Mouse (Mus musculus): ENCODE data around the gene Nrl.

The Nrl gene

DNA sequence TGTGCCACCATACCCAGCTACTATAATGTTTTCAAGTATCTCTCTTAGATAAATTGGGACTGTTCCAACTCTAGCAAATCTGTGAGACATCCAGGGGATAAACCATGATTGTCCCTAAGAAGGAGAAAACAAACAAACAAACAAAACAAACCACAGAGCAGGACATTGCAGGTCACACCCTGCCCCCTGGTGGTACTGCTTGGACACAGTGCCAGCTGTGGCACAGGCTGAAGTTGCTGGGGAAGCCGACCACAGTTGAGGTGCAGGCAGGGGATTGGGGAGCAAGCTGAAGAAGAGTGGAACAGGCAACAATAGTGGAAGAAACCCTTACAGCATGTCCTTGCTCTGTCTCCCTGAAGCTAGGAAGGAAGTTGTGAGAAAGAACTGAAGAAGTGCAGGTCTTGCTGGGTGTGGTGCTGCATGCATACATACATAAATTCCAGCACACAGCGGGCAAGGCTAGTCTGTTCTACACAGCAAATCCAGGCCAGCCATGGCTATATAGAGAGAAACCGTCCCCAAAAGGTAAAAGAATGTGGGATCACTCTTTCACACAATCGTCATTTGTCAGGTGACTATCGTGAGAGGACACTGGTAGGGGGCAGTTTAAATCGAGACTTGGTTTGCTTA, 11.4 kb upstream of the Nrl start:
- peak in 1 of 2 experiments; percentile 28 for DNase-seq (ENCODE audit: low spot score in 2 of 2)

DNA sequence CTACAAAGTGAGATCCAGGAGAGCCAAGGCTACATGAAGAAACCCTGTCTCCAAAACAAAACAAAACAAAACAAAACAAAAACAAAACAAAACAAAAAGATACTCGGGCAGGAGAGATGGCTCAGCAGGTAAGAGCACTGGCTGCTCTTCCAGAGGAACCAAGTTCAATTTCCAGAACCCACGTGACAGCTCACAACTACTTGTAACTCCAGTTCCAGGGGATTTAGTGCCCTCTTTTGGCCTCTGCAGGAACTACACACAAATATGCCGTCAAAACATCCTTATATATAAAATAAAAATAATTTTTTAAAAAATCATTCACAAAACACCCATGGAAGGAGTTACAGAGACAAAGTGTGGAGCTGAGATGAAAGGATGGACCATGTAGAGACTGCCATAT, 3.2 kb upstream of the Nrl start:
- DNase-seq (ENCODE audit: low spot score in 2 of 2) = peak in 1 of 2 experiments; percentile 41

DNA sequence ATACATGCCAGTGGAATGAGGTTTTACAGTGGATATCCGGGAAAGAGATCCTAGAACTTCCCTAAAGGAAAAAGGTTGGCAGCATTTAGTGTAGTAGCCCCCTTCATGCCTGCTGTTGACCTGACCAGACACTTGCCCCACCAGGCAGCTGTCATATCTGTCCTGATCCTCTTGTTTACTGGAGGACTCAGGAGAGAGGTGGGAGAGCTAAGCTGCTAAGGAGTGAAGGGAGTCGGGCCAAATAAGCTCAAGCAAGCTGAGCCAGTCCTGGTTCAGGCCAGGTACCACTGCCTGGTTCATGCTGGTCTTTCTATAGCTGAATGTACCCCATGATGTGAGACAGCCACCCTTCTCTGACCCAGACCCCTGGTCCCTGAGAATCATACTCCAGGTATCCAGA, 1.9 kb upstream of the Nrl start:
- DNase-seq (ENCODE audit: low spot score in 2 of 2) = no peak

DNA sequence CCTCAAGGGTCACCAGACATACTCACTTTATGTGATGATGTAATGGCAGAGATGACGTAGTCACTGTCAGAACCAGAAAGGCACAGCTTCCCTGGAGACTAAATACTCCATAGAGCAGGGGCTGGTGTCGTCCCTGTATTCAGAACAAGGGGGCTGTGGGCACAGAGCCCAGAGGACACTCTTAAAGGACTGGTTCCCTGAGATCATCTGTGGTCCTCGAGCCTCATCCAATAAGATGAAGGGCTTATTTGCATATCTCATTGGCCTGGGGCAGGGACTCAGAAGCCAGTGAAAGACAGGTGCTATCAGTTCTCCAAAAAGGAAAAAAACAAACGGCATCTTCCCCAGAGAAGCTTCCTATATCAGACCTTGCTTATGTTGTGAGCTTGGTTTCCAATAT, 719 bp downstream of the Nrl start:
- DNase-seq (ENCODE audit: low spot score in 2 of 2) = no peak

DNA sequence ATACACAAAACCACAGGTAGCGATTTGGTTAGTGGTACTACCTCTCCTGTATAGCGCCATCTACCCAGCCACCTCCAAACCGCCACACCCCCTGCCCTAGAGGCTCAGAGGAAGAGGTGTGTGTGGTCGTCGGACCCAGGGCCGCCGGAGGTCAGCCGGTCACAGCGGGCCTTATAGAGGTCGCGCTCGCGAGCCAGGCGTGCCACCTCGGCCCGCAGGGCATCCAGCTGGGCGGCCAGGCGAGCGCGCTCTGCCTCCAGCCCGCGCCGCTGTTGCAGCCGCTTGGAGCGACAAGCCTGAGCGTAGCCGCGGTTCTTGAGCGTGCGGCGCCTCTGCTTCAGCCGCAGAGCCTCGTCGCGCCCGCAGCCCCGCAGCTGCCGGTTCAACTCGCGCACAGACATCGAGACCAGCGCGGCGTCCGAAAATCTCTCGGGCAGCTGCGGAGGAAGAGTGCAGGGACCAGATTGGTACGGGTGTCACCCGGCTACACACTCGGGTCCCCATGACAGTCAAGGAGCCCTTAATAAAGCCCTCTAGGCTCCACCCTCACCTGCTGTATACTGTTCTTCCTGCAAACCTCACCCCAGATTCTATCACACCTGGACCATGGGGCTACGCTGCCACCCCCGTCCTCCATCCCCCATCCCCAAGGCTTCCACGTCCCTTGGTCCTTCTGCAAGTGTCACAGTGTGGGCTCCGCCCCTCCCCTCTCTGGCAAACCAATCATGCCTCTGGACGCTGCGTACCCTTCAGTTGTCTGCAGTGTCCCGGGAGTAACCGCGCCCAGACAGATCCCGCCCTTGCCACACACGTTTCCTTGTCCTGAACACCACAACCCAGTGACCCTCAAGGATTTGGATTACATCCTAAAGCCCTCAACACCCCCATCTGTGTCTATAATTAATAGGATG, 4.1 kb downstream of the Nrl start:
- peak; percentile 49 to 50 for DNase-seq (ENCODE audit: low spot score in 2 of 2)

DNA sequence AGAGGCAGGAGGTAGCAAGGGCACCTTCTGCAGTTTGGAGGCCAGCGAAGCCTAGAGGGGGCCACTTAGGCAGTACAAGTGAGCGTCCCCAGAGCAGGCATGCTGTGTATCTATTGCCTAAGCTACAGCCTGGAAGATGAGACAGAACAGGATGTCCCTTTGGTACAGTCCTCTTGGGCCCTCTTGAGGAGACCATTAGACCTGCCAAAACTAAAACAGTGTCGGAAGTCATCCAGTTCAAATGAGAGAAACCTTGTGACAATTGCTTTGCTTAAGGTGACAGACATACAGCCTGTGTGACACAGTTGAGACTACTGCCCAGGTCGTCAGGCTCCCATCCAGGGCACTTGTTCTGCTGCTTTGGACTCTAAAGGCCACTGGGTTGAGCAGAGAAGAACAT, 5.2 kb downstream of the Nrl start:
- DNase-seq (ENCODE audit: low spot score in 2 of 2) = no peak

DNA sequence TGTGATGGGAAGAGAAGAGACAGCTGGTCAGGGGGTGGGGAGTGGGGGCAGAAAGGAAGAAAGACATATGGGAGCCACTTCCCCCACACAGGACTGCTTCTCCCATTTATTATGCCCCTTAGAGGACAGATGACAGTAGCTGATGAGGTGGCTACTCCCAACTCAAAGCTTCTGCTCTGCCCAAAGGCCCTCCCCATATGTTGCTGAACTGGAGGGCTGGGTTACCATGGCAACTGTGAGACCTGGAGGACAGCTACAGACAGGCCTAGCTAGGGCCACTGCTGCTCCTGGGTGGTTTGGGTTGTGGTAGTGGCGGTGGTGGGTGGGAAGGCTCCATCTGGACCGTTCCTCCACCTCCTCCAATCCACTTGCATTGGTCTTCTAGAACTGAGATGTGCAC, 5.9 kb downstream of the Nrl start:
- peak; percentile 73 to 78 for DNase-seq (ENCODE audit: low spot score in 2 of 2)

DNA sequence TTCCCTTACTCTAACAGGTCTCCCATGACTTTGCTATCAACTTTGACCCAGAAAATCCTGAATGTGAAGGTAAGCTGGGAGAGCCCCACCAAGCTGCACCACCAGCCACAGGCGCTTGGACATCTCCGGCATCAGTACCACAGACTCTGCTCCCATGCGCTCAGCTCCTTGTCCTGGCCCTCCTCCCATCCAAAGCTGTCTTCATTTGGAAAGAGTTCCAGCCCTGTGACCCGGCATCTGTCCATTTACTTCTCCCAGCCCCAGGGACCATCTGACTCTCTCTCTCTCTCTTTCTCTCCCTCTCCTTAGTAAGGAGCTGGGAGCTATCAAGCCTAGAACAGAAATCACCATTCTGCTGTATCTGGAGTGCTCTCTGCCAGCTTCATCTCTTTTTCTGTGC, 8.9 kb downstream of the Nrl start:
- DNase-seq (ENCODE audit: low spot score in 2 of 2) = no peak

DNA sequence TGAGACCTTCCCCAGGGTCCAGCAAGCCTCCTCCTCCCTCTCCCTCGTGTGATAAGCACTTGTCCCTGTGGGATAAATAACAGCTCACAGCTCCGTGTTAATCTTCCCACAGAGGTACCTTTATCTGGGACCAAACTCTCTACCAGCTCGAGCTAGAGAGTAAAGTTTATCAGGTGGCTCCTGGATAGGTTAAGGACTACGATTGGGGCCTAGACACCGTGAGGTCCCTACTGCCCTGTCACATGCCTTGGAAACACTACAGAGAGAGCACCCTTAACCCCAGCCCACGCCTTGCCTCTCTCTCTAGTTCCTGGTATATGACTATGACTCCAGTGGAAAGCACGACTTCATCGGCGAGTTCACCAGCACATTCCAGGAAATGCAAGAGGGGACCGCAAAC, 10.9 kb downstream of the Nrl start:
- no peak for DNase-seq (ENCODE audit: low spot score in 2 of 2)

DNA sequence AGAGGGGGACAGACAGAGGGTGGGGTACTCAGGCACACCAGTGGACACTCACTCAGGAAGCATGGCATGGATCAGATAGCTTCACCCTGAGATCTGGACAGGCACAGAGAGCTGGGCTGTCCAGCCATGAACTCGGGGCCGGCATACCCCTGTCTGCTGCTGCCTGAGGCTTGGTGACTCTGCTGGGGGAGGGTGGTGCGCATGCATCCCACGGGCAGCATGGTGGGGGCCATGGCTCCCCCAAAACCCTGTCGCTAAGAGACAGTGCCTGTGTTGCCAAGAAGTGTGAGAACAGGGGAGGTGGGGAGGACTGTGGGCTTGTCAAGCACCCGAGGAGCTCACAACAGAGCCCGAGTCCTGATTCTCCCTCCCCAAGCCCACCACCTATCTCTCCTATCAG, 13.7 kb downstream of the Nrl start:
- peak; percentile 67 to 76 for DNase-seq (ENCODE audit: low spot score in 2 of 2)

DNA sequence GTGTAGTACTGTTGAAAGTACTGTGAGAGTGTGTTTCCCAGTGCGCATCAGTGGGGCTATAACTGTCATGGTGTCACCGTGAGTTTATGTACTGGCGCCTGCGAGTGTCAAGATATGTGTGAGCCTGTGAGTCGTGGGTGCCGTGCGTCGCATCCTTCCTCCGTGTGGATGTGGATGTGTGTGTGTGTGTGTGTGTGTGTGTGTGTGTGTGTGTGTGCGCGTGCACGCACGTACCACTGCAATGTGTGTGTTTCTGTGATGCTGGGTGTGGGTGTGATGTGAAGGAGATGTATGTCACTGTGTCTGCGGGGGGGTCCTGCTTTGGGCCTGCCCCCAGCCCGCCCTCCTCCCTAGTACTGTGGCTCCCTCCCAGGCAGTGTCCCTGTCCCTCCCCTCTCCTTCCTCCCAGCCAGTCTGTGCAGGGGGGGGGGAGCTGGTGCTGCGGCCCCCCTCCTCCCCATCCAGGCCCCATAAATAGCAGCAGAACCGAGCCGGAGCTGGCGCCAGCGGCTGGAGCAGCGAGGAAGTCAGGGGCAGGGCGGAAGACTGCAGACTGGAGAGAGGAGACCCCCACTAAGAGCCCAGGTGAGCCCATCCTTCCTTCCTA, 14.6 kb downstream of the Nrl start, which contains the start of gene Cpne6:
TSS of gene Cpne6 (plus strand) at position 321 of the 607 bp plus-strand sequence.
- DNase-seq (ENCODE audit: low spot score in 2 of 2) = peak; percentile 48

DNA sequence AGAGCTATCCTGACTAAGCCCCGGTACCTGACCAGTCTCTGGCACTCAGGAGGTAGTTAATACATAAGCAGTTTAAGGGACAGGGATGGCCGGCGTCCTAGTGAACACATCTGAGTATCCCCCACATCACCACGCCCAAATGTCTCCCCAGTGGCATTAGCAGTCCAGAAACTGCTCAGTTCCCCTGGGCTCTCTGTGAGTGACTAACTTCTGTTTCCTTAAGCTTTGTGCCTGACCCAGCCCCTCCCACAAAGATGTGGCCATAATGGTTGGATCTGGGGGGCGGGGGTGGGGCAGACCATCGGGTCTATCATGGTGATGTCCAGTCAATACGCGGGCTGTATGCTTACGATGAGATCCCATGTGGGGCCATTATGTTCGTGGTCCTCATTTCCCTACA, 15.2 kb downstream of the Nrl start:
- DNase-seq (ENCODE audit: low spot score in 2 of 2) = no peak

DNA sequence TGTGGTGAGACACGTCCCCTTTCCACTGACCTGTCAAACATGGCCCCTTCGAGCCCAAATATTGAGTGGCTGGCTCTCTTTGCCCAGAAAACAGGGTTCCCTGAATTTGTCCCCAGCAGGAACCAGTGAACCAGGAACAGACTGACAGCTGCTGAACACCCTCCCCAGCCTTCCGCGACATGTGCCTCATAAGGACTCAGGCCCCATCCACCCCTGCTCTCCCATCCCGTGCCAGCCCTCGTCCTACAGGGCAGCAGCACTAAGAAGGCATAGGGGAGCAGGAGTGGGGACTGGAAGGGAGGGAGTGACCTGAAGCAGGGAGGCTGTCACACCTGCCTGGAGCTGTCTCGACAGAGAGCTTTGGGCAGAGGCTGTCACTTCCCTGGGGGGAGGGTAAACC, 17.0 kb downstream of the Nrl start:
- no peak for DNase-seq (ENCODE audit: low spot score in 2 of 2)

DNA sequence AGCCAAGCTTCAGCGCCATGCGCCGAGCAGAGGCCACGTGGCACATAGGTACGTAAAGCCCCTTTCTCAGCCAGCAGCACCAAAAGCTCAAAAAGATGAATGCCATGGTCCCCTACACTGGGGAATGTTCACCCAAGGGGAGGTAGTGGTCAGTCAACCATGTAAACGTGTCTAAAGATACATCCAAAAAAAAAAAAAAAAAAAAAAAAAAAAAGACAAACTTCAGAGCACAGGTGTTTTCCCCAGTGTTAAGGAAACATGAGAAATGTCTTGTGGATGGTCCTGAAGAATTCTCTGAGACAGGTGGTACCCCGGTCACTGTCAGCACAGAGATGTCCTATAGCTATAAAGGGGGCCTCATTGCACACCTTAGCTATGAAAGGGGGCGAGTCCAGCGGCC, 19.2 kb downstream of the Nrl start:
- DNase-seq (ENCODE audit: low spot score in 2 of 2) = no peak

DNA sequence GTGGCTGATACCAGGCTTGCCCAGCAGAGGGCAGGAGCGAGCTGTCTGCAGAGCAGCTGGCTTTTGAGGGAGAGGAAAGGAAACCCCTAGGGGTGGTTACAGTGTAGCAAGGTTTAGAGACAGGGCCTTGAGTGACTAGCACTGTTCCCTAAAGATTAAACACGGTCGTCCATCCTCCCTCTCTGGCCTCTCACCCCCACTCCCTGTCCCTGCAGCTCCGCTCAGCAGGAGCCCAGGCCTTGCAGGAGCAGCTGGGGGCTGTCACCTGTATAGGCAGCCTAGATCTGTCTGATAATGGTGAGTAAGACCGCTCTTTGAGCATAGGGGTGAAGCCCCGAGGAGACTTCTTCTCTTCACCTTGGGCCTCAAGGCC, 27.3 kb downstream of the Nrl start:
- DNase-seq (ENCODE audit: low spot score in 2 of 2) = peak; percentile 83 to 86

DNA sequence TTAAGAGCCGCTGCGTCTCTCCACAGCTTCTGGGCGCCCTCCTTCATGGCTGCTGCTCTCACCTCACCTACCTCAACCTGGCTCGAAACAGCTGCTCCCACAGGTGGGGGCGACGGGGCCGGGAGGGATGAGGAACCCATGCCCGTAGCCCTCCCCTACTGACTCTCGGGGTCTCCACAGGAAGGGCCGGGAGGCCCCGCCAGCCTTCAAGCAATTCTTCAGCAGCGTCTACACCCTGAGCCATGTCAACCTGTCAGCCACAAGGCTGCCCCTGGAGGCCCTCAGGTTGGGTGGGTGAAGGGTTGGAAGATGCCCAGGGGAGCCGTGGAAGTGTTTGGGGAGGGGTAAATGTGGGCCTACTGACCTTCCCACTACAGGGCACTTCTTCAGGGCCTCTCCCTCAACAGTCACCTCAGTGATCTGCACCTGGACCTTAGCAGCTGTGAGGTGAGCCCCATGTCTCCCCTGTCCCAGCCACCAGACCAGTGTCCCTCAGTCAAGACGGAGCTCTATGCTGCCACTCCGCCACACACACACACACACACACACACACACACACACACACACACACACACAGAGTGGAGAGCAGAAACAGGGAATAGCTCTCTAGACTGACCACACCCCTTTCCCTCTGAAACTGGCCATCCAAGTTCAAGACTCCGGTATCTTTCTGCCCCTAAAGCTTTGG, 27.9 kb downstream of the Nrl start:
- no peak for DNase-seq (ENCODE audit: low spot score in 2 of 2)

DNA sequence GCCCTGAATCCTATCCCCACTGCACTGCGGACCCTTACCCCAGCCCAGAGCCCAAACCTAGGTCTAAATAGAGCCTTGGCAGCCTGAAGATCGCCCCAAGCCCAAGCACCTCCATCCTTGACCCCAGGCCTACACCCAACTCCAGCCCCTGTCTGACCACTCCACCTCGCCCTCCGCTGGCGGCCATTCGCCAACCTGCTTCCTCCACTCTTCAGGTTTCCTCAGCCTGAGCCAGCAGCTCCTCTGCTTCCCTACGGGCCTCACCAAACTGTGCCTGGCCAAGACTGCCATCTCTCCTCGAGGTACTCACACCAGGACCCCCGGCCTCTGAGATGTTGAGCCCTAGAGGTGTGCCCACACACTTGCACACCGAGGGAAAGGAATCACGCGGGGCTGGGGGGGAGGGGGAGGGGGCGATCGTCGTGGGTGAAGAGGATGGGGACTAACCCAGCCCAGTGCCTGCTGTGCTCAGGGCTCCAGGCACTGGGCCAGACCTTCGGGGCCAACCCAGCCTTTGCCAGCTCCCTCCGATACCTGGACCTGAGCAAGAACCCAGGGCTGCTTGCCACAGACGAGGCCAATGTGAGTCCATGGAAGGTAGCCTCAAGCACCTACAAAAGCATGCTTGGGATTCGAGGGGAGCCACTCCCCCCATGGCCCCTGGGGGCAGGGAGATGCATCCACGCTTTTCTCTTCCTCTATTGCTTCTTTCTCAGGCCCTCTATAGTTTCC, 29.1 kb downstream of the Nrl start:
- DNase-seq (ENCODE audit: low spot score in 2 of 2) = no peak

DNA sequence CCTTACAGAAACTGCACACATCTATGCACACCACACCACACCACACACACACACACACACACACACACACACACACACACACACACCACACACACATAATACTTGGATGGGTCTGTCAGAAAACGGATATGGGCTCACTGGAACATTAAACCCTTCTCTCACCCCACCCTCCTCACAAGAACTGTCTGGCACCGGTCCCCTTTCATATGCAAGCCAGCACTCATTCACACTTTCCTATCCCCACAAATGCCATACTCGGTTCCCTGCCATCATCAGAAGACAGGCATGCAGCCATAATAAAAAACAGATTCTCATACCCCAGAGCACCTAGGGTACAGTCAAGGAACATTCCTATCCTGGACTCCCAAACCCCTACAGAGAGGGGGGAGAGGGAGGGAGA, 32.7 kb downstream of the Nrl start:
- peak in 1 of 2 experiments; percentile 39 for DNase-seq (ENCODE audit: low spot score in 2 of 2)

DNA sequence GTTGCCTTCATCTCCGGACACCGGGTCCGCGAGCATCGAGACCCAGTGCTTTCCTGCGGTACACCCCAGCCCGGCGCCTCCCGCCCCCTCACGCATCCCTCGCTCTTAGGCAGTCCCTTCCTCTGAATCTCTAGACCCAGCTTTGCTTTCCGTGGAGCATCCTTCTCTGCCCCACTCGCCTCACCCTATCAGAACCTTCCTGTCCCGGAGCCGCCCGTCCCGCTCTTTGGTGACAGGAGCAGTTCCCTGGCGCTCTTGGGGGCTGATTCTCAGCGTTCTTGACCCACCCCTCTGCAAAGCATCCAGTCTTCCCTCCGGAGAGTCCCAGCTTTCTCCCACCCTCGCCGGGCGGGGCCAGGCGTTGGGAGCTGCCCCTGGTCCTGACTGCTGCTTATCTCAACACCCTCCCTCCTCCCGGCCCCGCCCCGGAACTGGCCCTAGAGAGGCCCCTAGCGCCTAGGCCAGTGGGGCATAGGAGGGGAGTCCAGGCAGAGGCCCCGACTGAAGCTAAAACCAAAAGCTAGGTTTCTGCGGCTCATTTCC, 33.4 kb downstream of the Nrl start:
- peak; percentile 52 to 62 for DNase-seq (ENCODE audit: low spot score in 2 of 2)

DNA sequence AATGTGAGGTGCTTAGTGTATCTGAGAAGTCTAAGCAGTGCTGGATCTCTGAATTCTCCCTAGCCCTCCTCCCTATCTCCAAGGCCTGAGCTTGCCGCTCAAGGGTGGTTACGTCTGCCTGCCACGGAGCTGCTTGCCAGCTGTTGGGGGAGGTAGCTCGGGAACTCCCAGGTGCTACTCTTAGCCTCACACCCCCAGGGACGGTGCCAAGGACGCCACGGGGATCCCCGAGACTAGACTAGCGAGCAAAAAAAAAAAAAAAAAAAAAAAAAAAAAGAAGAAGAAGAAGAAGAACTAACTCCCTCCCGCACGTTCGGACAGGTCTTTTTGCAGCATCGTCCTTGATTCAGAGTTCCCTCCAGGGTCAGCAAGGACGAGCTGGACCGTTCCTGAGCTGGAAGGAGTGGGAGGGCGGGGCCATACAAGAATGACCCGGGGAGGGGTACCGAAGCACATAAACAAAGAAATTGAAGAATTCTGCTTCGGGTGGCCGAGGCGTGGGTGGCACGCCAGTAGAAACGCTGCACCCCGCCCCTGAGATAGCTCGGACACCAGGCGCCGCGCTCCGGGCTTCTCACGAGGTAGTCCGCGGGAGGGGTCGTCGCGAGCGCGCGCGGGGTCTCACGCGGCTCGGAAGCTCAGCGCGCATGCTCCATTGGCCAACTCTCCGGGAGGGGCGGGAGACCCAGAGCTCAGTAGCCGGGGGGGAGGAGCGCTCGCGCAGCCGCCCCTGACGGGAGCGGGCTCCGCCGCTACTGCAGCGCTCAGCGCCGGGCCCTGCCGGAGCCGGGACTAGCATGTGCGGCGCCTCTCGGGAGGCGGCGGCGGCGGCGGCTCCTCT, 34.2 kb downstream of the Nrl start, which contains the start of gene Carmil3:
TSS of gene Carmil3 (plus strand) at position 291 of the 841 bp plus-strand sequence.
- DNase-seq (ENCODE audit: low spot score in 2 of 2) = peak; percentile 82 to 85
